Mouse (Mus musculus) heart, postnatal 0 days (tissue): ENCODE results near the gene Tsks. TPM values are rescaled to one million over a fixed set of nuclear protein-coding genes. Genes with fewer than 3 reads are reported as not detected.

Experiments used
- ATAC-seq: fragments of 200-750 bp; cut with Nextera tagmentation; 2 replicates; pipeline ENCODE4 v1.8.0; 2017; ENCODE audit warnings: low read depth, moderate number of reproducible peaks, moderate library complexity; ENCODE audit not compliant: insufficient read depth
- DNase-seq: peaks from one replicate; pipeline ENCODE4 v3.0.0-alpha.2; 2016; ENCODE audit warnings: low spot score
- H3K27ac ChIP-seq: fragments of 300-500 bp; sonication (generic); 2 replicates; pipeline ENCODE4 v1.5.1; 2014; ENCODE audit warnings: low read depth, mild to moderate bottlenecking
- H3K27me3 ChIP-seq: fragments of 300-500 bp; sonication (generic); 2 replicates; pipeline ENCODE4 v1.6.1; 2014; ENCODE audit warnings: low read length, mixed read lengths; ENCODE audit not compliant: control insufficient read depth, insufficient read depth
- H3K36me3 ChIP-seq: fragments of 300-500 bp; sonication (generic); replicated peaks from 2 replicates; pipeline ENCODE4 v1.6.1; 2014; ENCODE audit warnings: low read length, mixed read lengths; ENCODE audit not compliant: control insufficient read depth, insufficient read depth
- H3K4me1 ChIP-seq: fragments of 300-500 bp; sonication (generic); 2 replicates; pipeline ENCODE4 v1.6.1; 2014; ENCODE audit warnings: antibody characterized with exemption; ENCODE audit not compliant: control insufficient read depth, insufficient read depth
- H3K4me2 ChIP-seq: fragments of 300-500 bp; sonication (generic); 2 replicates; pipeline ENCODE4 v1.6.1; 2014; ENCODE audit warnings: low read depth, mild to moderate bottlenecking, low read length, moderate library complexity
- H3K4me3 ChIP-seq: fragments of 300-500 bp; sonication (generic); 2 replicates; pipeline ENCODE4 v1.5.1; 2014; ENCODE audit warnings: low read depth, low read length
- H3K9ac ChIP-seq: fragments of 300-500 bp; sonication (generic); replicated peaks from 2 replicates; pipeline ENCODE4 v1.6.1; 2014; ENCODE audit warnings: low read depth, low read length, mixed read lengths
- H3K9me3 ChIP-seq: fragments of 300-500 bp; sonication (generic); replicated peaks from 2 replicates; pipeline ENCODE4 v1.6.1; 2016; ENCODE audit warnings: low read length; ENCODE audit not compliant: control insufficient read depth
- CTCF ChIP-seq: IDR thresholded peaks from 2 replicates; pipeline ENCODE4 v1.5.1; 2016; ENCODE audit warnings: antibody characterized with exemption, control low read depth, low read depth
- EP300 ChIP-seq: IDR thresholded peaks from 2 replicates; pipeline ENCODE4 v1.6.1; 2016; ENCODE audit warnings: antibody characterized with exemption, low read depth
- WGBS: fragments of 180-500 bp; shearing (Covaris S2); extraction: QIAGEN DNeasy Blood & Tissue Kit; methylation state at CpG from one replicate; pipeline ENCODE4 v1.1.7; 2014; 5-methylcytosine and 5-hydroxymethylcytosine counted together
- polyA plus RNA-seq: library from polyadenylated mRNA; unstranded; fragments of >200 nt; fragmentation: Nextera tagmentation; extraction: Ambion mirVana; gene quantifications from 2 replicates; pipeline ENCODE4 v1.2.1, GENCODE M21; 2015
- total RNA-seq: library from RNA; depleted of rRNA; stranded (reverse); fragments of >200 nt; gene quantifications from 2 replicates; pipeline ENCODE4 v1.2.3, GENCODE M21; 2014; ENCODE audit warnings: low replicate concordance

Gene Tsks
- total and polyA plus RNA-seq, 2 experiments from 2014 or later = 0.27 TPM; not detected in 1

- 68% methylated on average over 6 of the region's 6 CpGs for WGBS
- no peak for ATAC-seq
- no peak for DNase-seq
These were observed 13.3 kb downstream of the Tsks start for GRCm38 (mm10) chr7:44956266-44956665.

GRCm38 (mm10) chr7:44957183-44957835 is 14.3 kb downstream of the Tsks start:
- Histone ChIP-seq H3K4me2 (no peak overlapping the region), H3K4me3 (no peak overlapping the region), H3K9ac (no peak overlapping the region), H3K4me1 (0 out of 2 replicates have a peak, but pooled peaks cover 2% of the 10 kb centered on the region), H3K27me3 (no peaks in the 10 kb centered on the region), H3K27ac (peak overlapping the region; percentile 25; the same call in 1 of the 2 replicates), H3K36me3 (0 out of 2 replicates have a peak, but pooled peaks cover 7% of the 10 kb centered on the region), H3K9me3 (no peaks in the 10 kb centered on the region)
- DNase-seq = no peak
- ATAC-seq = no peak
- no peak for TF ChIP-seq EP300
- no peak for TF ChIP-seq CTCF
- WGBS = 66% methylated on average over 20 of the region's 20 CpGs

More at GRCm38 (mm10) chr7:44956266-44956665, 13.3 kb downstream of the Tsks start:
- peaks cover 7% of the 10 kb centered on the region for H3K27me3 ChIP-seq
- H3K27ac ChIP-seq = no peak overlapping the region
- peaks cover 10% of the 10 kb centered on the region; the same call in 1 of the 2 replicates for H3K4me1 ChIP-seq
- 0 out of 2 replicates have a peak, but pooled peaks cover 2% of the 10 kb centered on the region for H3K36me3 ChIP-seq
- H3K9ac ChIP-seq = no peak overlapping the region
- H3K4me2 ChIP-seq = no peak overlapping the region
- H3K9me3 ChIP-seq = no peaks in the 10 kb centered on the region
- no peak overlapping the region for H3K4me3 ChIP-seq
- TF ChIP-seq CTCF (no peak), EP300 (no peak)

- Histone ChIP-seq H3K9ac (no peak overlapping the region), H3K4me2 (no peak overlapping the region), H3K27ac (no peak overlapping the region), H3K27me3 (no peaks in the 10 kb centered on the region), H3K4me1 (no peaks in the 10 kb centered on the region), H3K9me3 (no peaks in the 10 kb centered on the region), H3K36me3 (0 out of 2 replicates have a peak, but pooled peaks cover 7% of the 10 kb centered on the region), H3K4me3 (no peak overlapping the region)
- TF ChIP-seq CTCF (peak; percentile 77), EP300 (no peak)
- peak; percentile 24 for DNase-seq
- ATAC-seq = no peak; the same call in 1 of the 2 replicates
- WGBS = 48% methylated on average over 7 of the region's 7 CpGs
These were observed 15.2 kb downstream of the Tsks start for GRCm38 (mm10) chr7:44958208-44958607.

GRCm38 (mm10) chr7:44959281-44959680 is 16.3 kb downstream of the Tsks start:
- no peak for ATAC-seq
- Histone ChIP-seq H3K4me3 (no peak overlapping the region), H3K4me1 (no peaks in the 10 kb centered on the region), H3K9ac (no peak overlapping the region), H3K9me3 (no peaks in the 10 kb centered on the region), H3K36me3 (0 out of 2 replicates have a peak, but pooled peaks cover 7% of the 10 kb centered on the region), H3K4me2 (no peak overlapping the region), H3K27ac (no peak overlapping the region), H3K27me3 (no peaks in the 10 kb centered on the region)
- 65% methylated on average over 8 of the region's 8 CpGs for WGBS
- DNase-seq = no peak
- TF ChIP-seq EP300 (no peak), CTCF (no peak)

GRCm38 (mm10) chr7:44959874-44960511 is 17.0 kb downstream of the Tsks start:
- H3K4me1 ChIP-seq = no peaks in the 10 kb centered on the region
- 83% methylated on average over 10 of the region's 10 CpGs for WGBS
- no peak overlapping the region for H3K4me3 ChIP-seq
- no peak for TF ChIP-seq CTCF
- no peak for TF ChIP-seq EP300
- no peak overlapping the region for H3K4me2 ChIP-seq
- no peak overlapping the region for H3K9ac ChIP-seq
- no peaks in the 10 kb centered on the region for H3K9me3 ChIP-seq
- H3K36me3 ChIP-seq = 0 out of 2 replicates have a peak, but pooled peaks cover 7% of the 10 kb centered on the region
- ATAC-seq (no peak), DNase-seq (no peak)
- H3K27ac ChIP-seq = no peak overlapping the region
- H3K27me3 ChIP-seq = no peaks in the 10 kb centered on the region
